Mouse (Mus musculus) CD4-positive helper T cell, adult 2 months (primary cell): Measurements from ENCODE around the gene Baat.
"Not testable (repeated sequence)": the region's sequence is repeated elsewhere in the genome, so short reads cannot be mapped to it uniquely, and the experiment has no call there.

ENCODE experiments used
- DNase-seq: peaks from one replicate; pipeline ENCODE4 v3.0.0-alpha.2; 2012; ENCODE audit warnings: low read depth, missing footprints, low spot score

Gene Baat

GRCm38 (mm10) chr4:49485442-49485841, 20.9 kb downstream of the Baat start:
- DNase-seq = no peak

GRCm38 (mm10) chr4:49480896-49481295, 25.5 kb downstream of the Baat start:
- DNase-seq = no peak

GRCm38 (mm10) chr4:49480104-49480760, 26.1 kb downstream of the Baat start:
- DNase-seq = no peak

DNA sequence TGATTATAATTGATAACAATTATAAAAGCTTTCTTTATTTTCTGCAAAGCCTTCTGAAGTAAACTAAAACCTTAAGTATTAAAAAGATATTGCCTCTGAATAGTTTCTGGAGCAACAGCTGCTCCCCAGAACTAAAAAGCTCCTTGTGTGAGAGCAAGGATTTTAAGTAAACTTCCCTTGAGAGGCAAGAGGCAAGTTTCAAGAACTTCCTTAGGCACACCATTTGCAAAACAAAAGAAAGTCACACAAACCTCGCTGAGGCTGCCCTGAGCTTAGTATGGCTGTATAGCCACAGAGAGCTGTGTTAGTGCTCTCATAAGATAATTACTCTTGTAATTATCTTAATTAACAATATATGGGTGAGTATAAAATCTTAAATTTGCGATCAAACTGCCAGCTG, 27.3 kb downstream of the Baat start:
- DNase-seq = not testable (repeated sequence)

- no peak for DNase-seq
Measured at GRCm38 (mm10) chr4:49478118-49478877, 28.1 kb downstream of the Baat start.

DNA sequence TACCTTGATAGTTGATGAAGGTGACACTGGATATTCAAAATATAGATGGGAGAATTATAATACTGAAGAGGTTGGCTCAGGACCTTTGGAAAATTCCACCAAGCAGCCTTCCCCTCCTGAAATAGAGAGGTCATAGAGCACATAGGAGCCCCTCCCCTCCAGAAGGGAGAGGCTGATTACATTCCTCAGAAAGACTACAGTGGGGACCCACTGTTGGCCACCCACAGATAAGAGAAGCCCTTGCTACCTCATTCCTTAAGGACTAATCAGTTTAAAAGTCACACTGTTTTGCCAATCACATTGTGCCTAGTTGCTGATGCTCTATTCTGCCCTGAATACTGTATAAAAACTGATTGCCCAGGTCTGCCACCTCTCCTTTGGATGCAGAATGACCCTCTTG, 31.8 kb downstream of the Baat start:
- DNase-seq = no peak

GRCm38 (mm10) chr4:49473435-49474100, 32.8 kb downstream of the Baat start, which contains the start of gene Acnat1:
Gene Acnat1, minus strand, starts transcription at chr4:49473912.
- no peak for DNase-seq

DNA sequence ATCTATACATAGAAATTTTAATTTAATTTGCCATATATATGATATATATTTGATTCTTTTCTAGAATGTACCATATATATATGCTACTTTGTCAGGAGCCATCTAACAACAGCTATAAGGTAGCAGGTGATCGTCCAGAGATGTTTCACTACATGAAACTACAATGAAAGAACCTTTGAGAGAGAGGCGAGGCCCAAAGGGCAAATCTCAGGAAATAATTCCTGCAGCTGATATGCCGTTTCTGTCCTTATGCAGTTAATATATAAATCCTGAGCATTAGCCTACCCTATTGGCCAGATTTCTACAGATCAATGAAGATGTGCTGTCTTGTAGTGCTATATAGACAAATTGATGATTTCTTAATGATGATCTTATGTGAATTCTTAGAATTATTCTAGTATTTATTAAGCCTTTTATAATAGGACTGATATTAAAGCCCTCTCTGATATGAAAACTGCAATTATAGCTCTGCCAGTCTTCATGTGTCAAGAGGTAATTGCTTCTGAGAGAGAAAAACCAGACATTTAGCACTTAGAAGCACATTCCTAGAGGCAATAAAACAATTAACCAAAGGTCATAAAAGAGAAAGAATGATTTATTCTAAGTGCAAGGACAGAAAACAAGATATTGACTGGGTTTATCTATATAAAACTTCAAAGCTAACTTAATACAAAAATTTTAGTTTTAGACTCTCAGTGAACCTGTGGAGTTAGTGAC, 36.8 kb downstream of the Baat start:
- no peak for DNase-seq

- no peak for DNase-seq
Measured at GRCm38 (mm10) chr4:49467360-49467759, 39.0 kb downstream of the Baat start.

DNA sequence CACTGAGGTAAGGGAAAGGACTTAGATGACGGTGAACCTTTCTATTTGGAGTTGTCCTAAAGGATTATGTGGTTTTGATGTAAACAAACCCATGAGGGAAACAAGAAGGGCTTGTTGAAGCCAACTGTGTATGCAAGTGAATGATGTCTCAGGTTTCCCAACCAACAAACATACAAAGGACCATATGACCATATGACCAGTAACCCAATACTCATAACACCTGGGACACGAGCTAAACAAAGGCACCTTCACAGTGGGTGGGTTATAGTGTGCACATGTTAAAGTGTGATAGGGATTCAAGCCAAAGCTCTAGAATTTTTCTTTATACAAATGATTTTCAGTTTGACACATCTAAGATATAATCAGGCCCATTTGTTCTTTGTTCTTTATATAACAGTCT, 50.2 kb downstream of the Baat start:
- DNase-seq = no peak

DNA sequence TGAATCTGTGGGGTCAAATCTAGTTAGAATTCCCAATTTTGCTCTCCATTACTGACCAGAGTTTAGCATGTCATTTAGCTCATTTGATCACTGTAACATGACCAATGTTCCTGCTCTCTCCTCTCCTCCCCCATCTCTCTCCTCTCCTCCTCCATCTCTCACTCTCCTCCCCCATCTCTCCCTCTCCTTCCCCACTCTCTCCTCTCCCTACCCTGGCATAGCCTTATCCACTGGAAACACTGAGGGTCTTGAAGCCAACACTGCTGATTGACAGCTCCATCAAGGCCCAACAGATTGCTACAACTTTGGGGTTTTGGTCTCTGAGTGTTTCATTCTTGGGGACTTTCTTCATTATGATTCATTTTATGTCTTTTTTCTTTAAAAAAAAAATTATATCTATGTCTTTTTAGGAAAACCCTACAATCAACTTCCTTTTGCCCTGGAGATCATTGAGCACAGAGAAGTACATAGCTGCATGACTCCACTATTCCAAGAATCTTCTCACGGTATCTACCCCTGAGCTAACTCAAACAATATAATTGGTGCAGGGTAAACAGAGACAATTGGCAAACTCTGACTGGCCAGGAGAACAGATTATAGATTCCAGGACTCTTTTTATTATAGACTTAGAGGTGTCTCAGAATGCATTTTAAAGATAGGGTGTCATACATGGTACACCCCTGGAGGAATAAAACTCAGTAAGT, 54.4 kb downstream of the Baat start:
- no peak for DNase-seq

- not testable (repeated sequence) for DNase-seq
Measured at GRCm38 (mm10) chr4:49451133-49451847, 55.1 kb downstream of the Baat start.
